Mouse (Mus musculus): ENCODE measurements at regions not wholly inside any gene's neighbourhood (a gene's known extent, or its start where the extent isn't known, plus 50 kb on each side); places are given as distances from the start of the nearest gene placed in this dataset.

DNA sequence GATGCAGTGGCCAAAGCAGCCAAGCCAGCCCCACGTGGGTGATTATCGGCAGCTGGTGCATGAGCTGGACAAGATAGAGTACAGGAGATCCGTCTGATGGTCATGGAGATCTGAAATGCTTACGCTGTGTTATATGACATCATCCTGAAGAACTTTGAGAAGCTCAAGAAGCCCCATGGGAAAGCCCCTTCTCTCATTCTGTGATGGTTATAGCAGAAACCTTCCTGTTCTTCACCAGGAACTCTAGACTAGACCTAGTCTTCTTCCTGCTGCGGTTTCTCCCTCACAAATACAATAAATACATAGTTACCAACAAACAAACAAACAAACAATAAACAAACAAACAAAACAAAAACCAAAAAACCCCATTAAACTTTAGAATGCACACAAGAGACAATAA lies 220.7 kb upstream of the Ptger4 start:
- H3K27me3 ChIP-seq (replicated peaks; ENCODE audit: low read depth, poor library complexity, severe bottlenecking) = no peaks in the 10 kb centered on the region
- H3K9me3 ChIP-seq = no peaks in the 10 kb centered on the region
- H3K27ac ChIP-seq (replicated peaks) = no peak overlapping the region
- H3K36me3 ChIP-seq (replicated peaks) = no peaks in the 10 kb centered on the region
- no peaks in the 10 kb centered on the region for H3K4me1 ChIP-seq
- no peak for DNase-seq (ENCODE audit: low spot score)
- H3K4me3 ChIP-seq = no peak overlapping the region
- 90% methylated on average over 5 of the region's 5 CpGs for WGBS

DNA sequence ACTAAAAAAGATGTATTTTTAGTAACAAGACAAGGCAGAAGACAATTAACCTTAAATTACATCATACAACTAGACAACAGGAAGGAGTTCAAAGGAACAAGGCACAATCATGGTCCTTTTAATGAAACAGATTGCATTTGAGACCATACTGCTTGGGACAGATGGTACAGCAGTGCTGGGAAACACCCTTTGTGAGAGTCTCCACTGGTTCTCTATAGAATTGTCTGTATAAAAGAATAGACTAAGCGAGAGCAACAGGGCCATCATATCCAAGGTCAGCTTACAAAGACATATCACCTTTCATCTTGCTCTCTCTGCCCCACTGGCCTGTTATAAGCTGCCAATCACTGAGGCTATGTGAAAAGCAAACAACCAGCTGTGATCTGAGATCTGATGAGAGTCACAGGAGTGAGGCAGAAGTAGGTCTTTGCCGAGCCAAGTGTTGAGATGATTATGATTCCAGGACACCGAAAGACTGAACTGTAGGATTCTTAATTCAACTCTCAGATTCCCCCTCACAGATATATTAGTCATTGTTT lies 224.6 kb upstream of the Ptger4 start:
- H3K4me3 ChIP-seq = no peak overlapping the region
- H3K27me3 ChIP-seq (replicated peaks; ENCODE audit: low read depth, poor library complexity, severe bottlenecking) = no peaks in the 10 kb centered on the region
- DNase-seq (ENCODE audit: low spot score) = no peak
- H3K4me1 ChIP-seq = no peaks in the 10 kb centered on the region
- no peaks in the 10 kb centered on the region for H3K36me3 ChIP-seq (replicated peaks)
- no peak overlapping the region for H3K27ac ChIP-seq (replicated peaks)
- WGBS = 63% methylated on average over 3 of the region's 3 CpGs
- H3K9me3 ChIP-seq = no peaks in the 10 kb centered on the region

DNA sequence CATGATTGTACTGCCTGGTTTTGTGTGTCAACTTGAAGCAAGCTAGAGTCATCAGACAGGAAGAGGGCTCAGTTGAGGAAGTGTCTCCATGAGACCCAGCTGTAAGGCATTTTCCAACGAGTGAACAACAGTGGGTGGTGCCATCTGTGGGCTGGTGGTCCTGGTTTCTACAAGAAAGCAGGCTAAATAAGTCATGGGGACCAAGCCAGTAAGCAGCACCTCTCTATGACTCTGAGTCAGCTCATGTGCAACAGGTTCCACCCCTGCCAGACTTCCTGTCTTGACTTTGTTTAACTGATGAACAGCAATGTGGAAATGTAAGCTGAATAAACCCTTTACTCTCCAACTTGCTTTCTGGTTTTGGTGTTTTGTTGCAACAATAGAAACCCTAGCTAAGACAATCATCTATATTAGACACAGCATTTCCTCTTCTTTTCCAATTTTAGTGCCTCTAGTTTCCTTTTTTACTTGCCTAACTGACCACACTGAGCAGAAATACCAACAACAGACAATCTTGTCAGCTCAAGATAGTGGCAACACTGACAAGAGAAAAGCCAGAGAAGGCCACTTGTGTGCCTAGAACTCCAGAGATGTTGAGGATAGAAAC lies 231.5 kb upstream of the Ptger4 start:
- WGBS = 67% methylated on average over 1 of the region's 1 CpGs
- Histone ChIP-seq H3K36me3 (replicated peaks) (no peaks in the 10 kb centered on the region), H3K4me1 (no peaks in the 10 kb centered on the region), H3K27me3 (replicated peaks; ENCODE audit: low read depth, poor library complexity, severe bottlenecking) (no peaks in the 10 kb centered on the region), H3K9me3 (no peaks in the 10 kb centered on the region), H3K4me3 (no peak overlapping the region), H3K27ac (replicated peaks) (no peak overlapping the region)
- DNase-seq (ENCODE audit: low spot score) = no peak

DNA sequence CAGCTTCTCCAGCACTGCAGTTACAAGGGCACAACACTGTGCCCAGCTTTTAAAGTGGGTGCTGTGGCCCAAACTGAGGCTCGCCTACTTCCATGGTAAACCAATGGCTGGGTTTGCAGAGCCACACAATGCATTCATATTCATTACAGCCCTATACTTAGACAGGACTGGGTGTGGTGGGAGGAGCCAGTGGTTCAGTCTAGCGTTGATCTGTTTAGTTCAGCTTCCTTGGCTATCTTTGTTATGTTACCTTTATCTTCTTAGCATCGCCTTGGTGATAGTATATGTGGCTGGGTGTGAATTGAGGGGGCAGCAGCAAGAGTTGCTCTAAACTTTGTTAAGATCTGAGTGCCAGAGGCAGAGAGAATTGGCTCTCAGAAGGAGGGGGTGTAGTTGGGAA lies 249.3 kb upstream of the Ptger4 start:
- Histone ChIP-seq H3K36me3 (replicated peaks) (no peaks in the 10 kb centered on the region), H3K27ac (replicated peaks) (no peak overlapping the region), H3K4me1 (no peaks in the 10 kb centered on the region), H3K4me3 (no peak overlapping the region), H3K9me3 (no peaks in the 10 kb centered on the region), H3K27me3 (replicated peaks; ENCODE audit: low read depth, poor library complexity, severe bottlenecking) (no peaks in the 10 kb centered on the region)
- 81% methylated on average over 3 of the region's 3 CpGs for whole genome bisulfite sequencing
- DNase-seq (ENCODE audit: low spot score) = no peak

DNA sequence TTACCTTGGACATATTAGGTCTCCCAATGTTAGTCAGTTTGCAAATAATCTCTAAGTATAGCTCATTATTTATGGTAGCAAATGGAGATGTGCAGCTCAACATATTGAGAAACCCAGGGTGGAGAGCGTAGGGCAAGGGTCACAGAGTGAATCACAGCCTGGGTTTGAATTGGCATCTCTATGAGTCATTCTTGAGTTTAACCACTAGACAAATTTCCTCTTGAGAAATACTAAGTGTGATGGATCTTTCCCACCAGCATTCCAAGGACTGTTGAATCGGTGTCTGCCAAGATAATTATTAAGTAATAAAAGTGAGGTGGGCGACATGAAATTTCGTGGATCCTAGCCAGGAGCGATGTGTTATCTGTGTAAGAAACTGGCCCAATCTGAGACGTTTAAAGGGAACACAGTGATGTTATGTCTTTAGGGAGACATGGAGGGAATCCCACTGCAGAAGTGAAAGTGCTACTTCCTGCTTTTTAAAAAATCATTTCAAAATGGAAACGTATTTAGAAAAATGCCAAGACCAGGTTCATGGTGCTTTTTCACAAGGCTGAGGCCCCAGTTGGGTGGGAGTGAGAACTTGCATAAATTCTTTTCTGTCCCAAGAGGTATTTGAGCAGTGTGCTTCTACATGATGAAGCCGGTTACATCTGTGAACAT lies 251.3 kb upstream of the Ptger4 start:
- WGBS = 92% methylated on average over 8 of the region's 8 CpGs
- H3K27me3 ChIP-seq (replicated peaks; ENCODE audit: low read depth, poor library complexity, severe bottlenecking) = no peaks in the 10 kb centered on the region
- no peaks in the 10 kb centered on the region for H3K4me1 ChIP-seq

DNA sequence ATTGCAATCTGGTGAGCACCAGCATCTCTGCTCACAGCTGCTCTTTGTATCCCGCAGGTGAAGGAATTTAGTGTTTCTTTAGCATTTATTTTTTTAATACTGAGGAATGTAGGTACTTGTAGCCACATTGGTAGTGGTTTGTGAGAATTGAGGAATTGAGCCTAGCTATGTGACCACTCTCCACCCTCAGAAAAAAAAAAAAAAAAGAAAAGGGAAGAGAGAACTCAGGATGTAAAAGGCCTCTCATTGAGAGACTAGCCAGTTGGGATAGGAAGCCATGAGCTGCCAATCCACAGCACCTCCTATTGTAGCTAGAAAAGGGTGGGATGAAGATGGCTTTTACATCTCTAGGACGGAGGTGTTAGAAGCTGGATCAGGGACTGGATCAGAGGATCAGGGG lies 252.0 kb upstream of the Ptger4 start:
- Histone ChIP-seq H3K9me3 (no peaks in the 10 kb centered on the region), H3K4me3 (no peak overlapping the region), H3K4me1 (no peaks in the 10 kb centered on the region), H3K36me3 (replicated peaks) (no peaks in the 10 kb centered on the region), H3K27me3 (replicated peaks; ENCODE audit: low read depth, poor library complexity, severe bottlenecking) (no peaks in the 10 kb centered on the region), H3K27ac (replicated peaks) (no peak overlapping the region)
- WGBS = 84% methylated on average over 2 of the region's 2 CpGs
- DNase-seq (ENCODE audit: low spot score) = no peak

More for the DNA sequence above, 251.3 kb upstream of the Ptger4 start:
- Histone ChIP-seq H3K4me3 (no peak overlapping the region), H3K36me3 (replicated peaks) (no peaks in the 10 kb centered on the region), H3K9me3 (no peaks in the 10 kb centered on the region), H3K27ac (replicated peaks) (no peak overlapping the region)
- no peak for DNase-seq (ENCODE audit: low spot score)

DNA sequence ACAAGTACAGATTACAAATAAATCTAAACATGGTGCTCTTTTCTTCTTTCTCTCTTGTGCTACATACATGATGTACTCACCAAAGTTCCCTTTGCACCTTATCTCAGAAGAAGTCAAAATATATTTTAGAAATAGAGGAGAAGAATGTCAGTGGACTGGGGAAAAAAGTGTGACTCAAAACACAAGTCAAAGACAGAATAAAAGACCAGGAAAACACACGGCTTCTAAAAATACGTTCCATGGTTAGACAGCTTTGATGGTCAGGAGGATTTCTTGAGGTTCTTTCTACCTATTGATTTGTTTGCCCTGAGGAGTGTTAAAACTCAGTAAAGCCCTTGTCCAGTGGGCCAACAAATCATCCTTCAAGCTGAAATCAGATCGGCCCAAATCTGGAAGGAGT lies 260.5 kb upstream of the Ptger4 start:
- Histone ChIP-seq H3K4me3 (no peak overlapping the region), H3K27ac (replicated peaks) (no peak overlapping the region), H3K36me3 (replicated peaks) (no peaks in the 10 kb centered on the region), H3K9me3 (no peaks in the 10 kb centered on the region), H3K4me1 (no peaks in the 10 kb centered on the region), H3K27me3 (replicated peaks; ENCODE audit: low read depth, poor library complexity, severe bottlenecking) (no peaks in the 10 kb centered on the region)
- DNase-seq (ENCODE audit: low spot score) = no peak
- WGBS = 93% methylated on average over 3 of the region's 3 CpGs

DNA sequence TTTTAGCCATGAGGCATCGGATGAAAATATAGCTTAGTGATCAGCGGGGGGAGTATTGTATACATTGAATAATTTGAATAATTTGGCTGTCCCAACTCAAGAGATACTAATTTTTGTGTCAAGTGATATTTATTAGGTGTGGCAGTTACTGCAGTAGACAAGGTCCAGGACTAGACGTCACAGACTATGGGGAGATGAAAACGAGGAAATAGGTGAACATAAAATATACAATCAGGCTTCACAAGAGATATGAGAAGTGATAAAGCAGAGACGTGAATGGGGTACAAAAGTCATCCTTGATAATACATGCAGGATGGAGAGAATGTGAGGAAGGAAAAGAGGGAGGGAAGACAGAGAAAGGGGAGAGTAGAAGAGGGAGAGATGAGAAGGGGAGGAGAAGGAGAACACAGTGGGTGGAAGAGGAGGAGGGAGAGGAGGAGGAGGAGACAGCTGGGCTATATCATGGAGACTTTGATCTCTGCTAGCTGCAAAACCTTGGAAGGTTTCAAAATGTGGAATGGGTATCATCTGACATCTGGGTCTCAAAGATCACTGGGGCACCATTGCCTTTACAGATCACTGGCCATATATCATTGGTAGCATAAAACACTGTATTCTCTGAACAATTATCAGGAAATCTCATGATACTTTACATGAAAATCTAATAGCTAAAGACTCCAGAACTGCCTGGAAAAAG lies 263.0 kb upstream of the Ptger4 start:
- Histone ChIP-seq H3K36me3 (replicated peaks) (no peaks in the 10 kb centered on the region), H3K4me1 (no peaks in the 10 kb centered on the region), H3K27me3 (replicated peaks; ENCODE audit: low read depth, poor library complexity, severe bottlenecking) (no peaks in the 10 kb centered on the region), H3K27ac (replicated peaks) (no peak overlapping the region), H3K4me3 (no peak overlapping the region), H3K9me3 (no peaks in the 10 kb centered on the region)
- WGBS = 89% methylated on average over 5 of the region's 5 CpGs
- DNase-seq (ENCODE audit: low spot score) = no peak

DNA sequence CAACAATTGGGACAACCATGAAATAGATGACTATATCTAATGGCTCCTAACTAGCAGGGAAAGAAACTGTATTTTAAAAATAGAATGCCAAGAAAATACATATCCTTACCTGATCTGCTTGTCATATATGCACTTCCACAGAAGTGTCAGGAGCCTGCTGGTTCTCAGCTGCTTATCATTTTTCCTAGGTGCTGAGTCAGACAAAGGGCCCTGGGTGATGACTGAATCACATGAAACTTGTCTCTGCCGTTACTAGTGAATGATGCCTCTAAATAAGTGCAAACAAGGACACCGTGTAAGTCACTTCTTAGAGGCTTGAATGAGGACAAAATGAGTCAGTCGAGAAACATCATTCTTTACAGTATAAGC lies 263.5 kb upstream of the Ptger4 start:
- Histone ChIP-seq H3K4me3 (no peak overlapping the region), H3K27ac (replicated peaks) (no peak overlapping the region), H3K27me3 (replicated peaks; ENCODE audit: low read depth, poor library complexity, severe bottlenecking) (no peaks in the 10 kb centered on the region), H3K9me3 (no peaks in the 10 kb centered on the region), H3K4me1 (no peaks in the 10 kb centered on the region), H3K36me3 (replicated peaks) (no peaks in the 10 kb centered on the region)
- whole genome bisulfite sequencing = 85% methylated on average over 3 of the region's 3 CpGs
- no peak for DNase-seq (ENCODE audit: low spot score)

DNA sequence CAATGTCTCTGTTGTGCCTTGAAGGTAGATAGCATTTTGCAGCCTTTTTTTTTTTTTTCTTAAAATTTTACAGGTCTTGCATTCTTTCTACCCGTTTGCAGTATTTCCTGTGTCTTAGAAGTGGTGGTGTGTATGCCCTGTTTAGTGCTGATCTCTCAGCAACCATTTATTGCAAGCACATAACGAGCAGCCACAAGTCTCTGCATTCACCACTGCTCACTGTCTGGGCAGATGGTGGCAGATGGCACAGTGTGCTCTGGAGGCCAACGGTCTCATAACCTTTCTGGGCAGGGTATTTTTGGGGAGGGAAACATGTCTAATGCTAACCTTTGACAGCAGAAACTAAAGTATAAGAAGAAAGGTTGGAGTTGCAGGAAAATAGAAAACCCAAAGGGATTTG lies 266.1 kb upstream of the Ptger4 start:
- Histone ChIP-seq H3K27me3 (replicated peaks; ENCODE audit: low read depth, poor library complexity, severe bottlenecking) (no peaks in the 10 kb centered on the region), H3K36me3 (replicated peaks) (no peaks in the 10 kb centered on the region), H3K9me3 (no peaks in the 10 kb centered on the region), H3K4me3 (no peak overlapping the region), H3K27ac (replicated peaks) (no peak overlapping the region), H3K4me1 (no peaks in the 10 kb centered on the region)
- 67% methylated on average over 3 of the region's 3 CpGs for WGBS
- DNase-seq (ENCODE audit: low spot score) = no peak

DNA sequence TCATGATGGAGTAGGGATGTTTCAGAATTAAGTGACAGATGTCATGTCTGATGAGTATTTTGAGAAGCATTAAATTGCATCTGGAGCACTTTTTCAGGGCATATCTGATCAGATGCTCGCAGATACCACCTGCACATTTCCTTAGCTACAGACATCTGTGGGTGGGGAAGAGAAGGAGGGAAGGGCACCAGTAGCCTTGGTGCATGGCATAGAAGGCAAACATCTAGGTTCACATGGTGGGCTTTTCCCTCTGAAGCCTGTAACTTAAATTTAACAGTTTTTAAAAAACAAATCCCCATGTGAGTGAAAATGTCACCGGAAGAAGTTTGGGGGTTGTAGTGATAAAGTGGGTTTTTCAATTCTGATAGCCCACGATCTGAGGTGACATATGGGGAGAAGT lies 267.1 kb upstream of the Ptger4 start:
- DNase-seq (ENCODE audit: low spot score) = no peak
- no peaks in the 10 kb centered on the region for H3K4me1 ChIP-seq
- 88% methylated on average over 3 of the region's 3 CpGs for WGBS
- H3K27ac ChIP-seq (replicated peaks) = no peak overlapping the region
- H3K27me3 ChIP-seq (replicated peaks; ENCODE audit: low read depth, poor library complexity, severe bottlenecking) = no peaks in the 10 kb centered on the region
- no peak overlapping the region for H3K4me3 ChIP-seq
- H3K9me3 ChIP-seq = no peaks in the 10 kb centered on the region
- H3K36me3 ChIP-seq (replicated peaks) = no peaks in the 10 kb centered on the region

DNA sequence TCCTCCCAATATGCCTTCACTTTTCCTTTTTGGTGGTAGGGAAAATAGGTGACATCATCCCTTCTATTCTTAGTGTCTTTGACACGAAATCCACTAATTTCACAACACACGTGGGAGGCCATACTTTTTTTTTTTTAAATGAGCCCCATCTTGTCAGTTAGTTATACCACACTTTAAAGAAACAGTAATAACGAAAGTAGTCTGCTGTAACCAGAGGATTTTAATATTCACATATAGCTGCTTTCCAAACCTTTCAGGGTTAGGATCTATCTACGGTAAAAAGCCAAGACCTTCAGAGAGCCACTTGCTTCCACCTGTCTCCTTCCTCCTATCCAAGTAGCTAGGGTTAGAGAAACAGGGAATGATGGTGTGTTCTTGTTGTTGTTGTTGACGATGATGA lies 268.6 kb upstream of the Ptger4 start:
- no peak for DNase-seq (ENCODE audit: low spot score)
- H3K27me3 ChIP-seq (replicated peaks; ENCODE audit: low read depth, poor library complexity, severe bottlenecking) = no peaks in the 10 kb centered on the region
- H3K36me3 ChIP-seq (replicated peaks) = no peaks in the 10 kb centered on the region
- H3K27ac ChIP-seq (replicated peaks) = no peak overlapping the region
- no peak overlapping the region for H3K4me3 ChIP-seq
- no peaks in the 10 kb centered on the region for H3K4me1 ChIP-seq
- WGBS = 86% methylated on average over 5 of the region's 5 CpGs
- H3K9me3 ChIP-seq = no peaks in the 10 kb centered on the region

DNA sequence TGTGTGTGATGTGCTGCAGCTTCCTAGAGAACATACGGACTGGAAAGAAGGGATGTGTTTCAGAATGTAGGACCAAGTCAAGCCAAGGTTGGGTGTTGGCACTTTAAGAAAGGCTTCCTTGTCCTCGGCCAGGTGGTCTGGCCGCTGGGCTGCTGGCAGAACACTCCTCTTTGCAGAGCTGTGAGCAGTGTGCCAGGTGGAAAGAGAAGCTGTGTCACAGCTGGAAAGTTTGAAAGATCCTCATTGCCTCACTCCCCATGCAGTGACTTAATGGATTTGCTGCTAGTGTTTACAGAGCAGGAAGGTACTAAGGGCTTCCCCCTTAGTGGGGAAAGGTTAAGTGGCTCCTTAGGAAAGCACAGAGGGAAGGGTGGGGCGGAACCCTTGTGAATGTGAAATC lies 269.2 kb upstream of the Ptger4 start:
- no peak for DNase-seq (ENCODE audit: low spot score)
- no peak overlapping the region for H3K27ac ChIP-seq (replicated peaks)
- no peaks in the 10 kb centered on the region for H3K27me3 ChIP-seq (replicated peaks; ENCODE audit: low read depth, poor library complexity, severe bottlenecking)
- 63% methylated on average over 4 of the region's 4 CpGs for WGBS
- no peak overlapping the region for H3K4me3 ChIP-seq
- H3K36me3 ChIP-seq (replicated peaks) = no peaks in the 10 kb centered on the region
- no peaks in the 10 kb centered on the region for H3K4me1 ChIP-seq
- H3K9me3 ChIP-seq = no peaks in the 10 kb centered on the region
